Mouse (Mus musculus) CH12.LX (cell line): ENCODE measurements around the gene Eaf1.

ENCODE experiments used
- CTCF ChIP-seq, 2 experiments: IDR thresholded peaks in 1 of 2; conservative IDR thresholded peaks in 1 of 2; 2 replicates each; pipeline ENCODE4 v1.5.1; 2011 to 2012; ENCODE audit warnings: low read depth in 2 of 2, low read length in 2 of 2, improper control_type of control experiment in 1 of 2, inconsistent platforms in 1 of 2, mild to moderate bottlenecking in 1 of 2, moderate library complexity in 1 of 2
- EP300 ChIP-seq: IDR thresholded peaks from 2 replicates; pipeline ENCODE4 v1.6.1; 2011; ENCODE audit warnings: low read length, improper control_type of control experiment
- HCFC1 ChIP-seq: IDR thresholded peaks from 2 replicates; pipeline ENCODE4 v1.6.1; 2012; ENCODE audit warnings: low read depth, mild to moderate bottlenecking, inconsistent platforms, low read length, improper control_type of control experiment
- MYC ChIP-seq: IDR thresholded peaks from 2 replicates; pipeline ENCODE4 v1.6.1; 2011; ENCODE audit warnings: low read depth, mild to moderate bottlenecking, improper control_type of control experiment, low read length
- NELFE ChIP-seq: IDR thresholded peaks from 2 replicates; pipeline ENCODE4 v1.6.1; 2011; ENCODE audit warnings: low read depth, low read length, improper control_type of control experiment
- NRF1 ChIP-seq: IDR thresholded peaks from 2 replicates; pipeline ENCODE4 v1.6.1; 2014; ENCODE audit warnings: low read depth, mild to moderate bottlenecking, inconsistent platforms, low read length, improper control_type of control experiment, moderate library complexity
- POLR2A ChIP-seq: IDR thresholded peaks from 2 replicates; pipeline ENCODE4 v1.6.1; 2011; ENCODE audit warnings: low read depth, mild to moderate bottlenecking, improper control_type of control experiment, low read length
- POLR2AphosphoS2 ChIP-seq: IDR thresholded peaks from 2 replicates; pipeline ENCODE4 v1.6.1; 2011; ENCODE audit warnings: low read depth, low read length, improper control_type of control experiment
- ZKSCAN1 ChIP-seq: IDR thresholded peaks from 2 replicates; pipeline ENCODE4 v1.6.1; 2012; ENCODE audit warnings: low read depth, inconsistent platforms, low read length, improper control_type of control experiment, borderline replicate concordance

- TF ChIP-seq MYC (no peak), POLR2AphosphoS2 (no peak), CTCF (conservative IDR thresholded peaks at IDR 0.05 in 1 of 2, IDR thresholded peaks at IDR 0.05 in 1 of 2; ENCODE audit: low read depth in 2 of 2, low read length in 2 of 2) (no peak), EP300 (no peak), NELFE (no peak), HCFC1 (no peak), NRF1 (no peak), ZKSCAN1 (no peak), POLR2A (no peak)
Measured at GRCm38 (mm10) chr14:31458006-31458405, 36.2 kb upstream of the Eaf1 start.
